Mouse (Mus musculus) Patski (cell line): ENCODE results near the gene Gabbr2. TPM values are rescaled to one million over a fixed set of nuclear protein-coding genes. Genes with fewer than 3 reads are reported as not detected.

Experiments used
- ATAC-seq: fragments of 100-300 bp; one replicate; pipeline ENCODE4 v1.8.0; 2021
- CTCF ChIA-PET: fragments of 350-600 bp; sonication (Branson Sonifier 250); formaldehyde crosslinking; loops from one replicate; lab custom pipeline; 2022; ENCODE audit warnings: inconsistent platforms; lab: Charles Lee
- POLR2A ChIA-PET: fragments of 350-600 bp; sonication (Branson Sonifier 250); formaldehyde crosslinking; loops from one replicate; lab custom pipeline; 2022; ENCODE audit warnings: antibody characterized with exemption, inconsistent platforms; lab: Charles Lee
- DNase-seq: peaks from one replicate; pipeline ENCODE4 v3.0.0-alpha.2; 2011; ENCODE audit warnings: low read depth, low spot score
- H3K27me3 ChIP-seq: fragments of 371-371 bp; one replicate; pipeline ENCODE4 v1.5.1; 2021
- CTCF ChIP-seq: fragments of 100-300 bp; IDR thresholded peaks from one replicate; pipeline ENCODE4 v1.5.1; 2021
- in situ Hi-C: fragments of 300-500 bp; cut with MboI; formaldehyde crosslinking; loops from 3 replicates; pipeline ENCODE4 v1.11.1; 2018; ENCODE audit warnings: low pct_unique_long_range_greater_than_20kb, mixed read lengths
- polyA plus RNA-seq: library from polyadenylated mRNA; unstranded; gene quantifications from one replicate; pipeline ENCODE4 v1.2.3, GENCODE M21; 2021

Gabbr2 gene
- polyA plus RNA-seq, 1 experiment from 2014 or later: not detected

GRCm38 (mm10) chr4:46961403-46961802 is 30.3 kb downstream of the Gabbr2 start:
- in situ Hi-C loops: no loop called here
- ChIA-PET POLR2A (no interaction called here), CTCF (interaction anchor here (0.7 kb wide), 1 partner anchor 114 kb away, joined by 3 read pairs; no protein-coding TSS in a partner anchor)
- TF ChIP-seq CTCF: no peak
- H3K27me3 ChIP-seq: peaks cover 14% of the 10 kb centered on the region
- ATAC-seq (no peak), DNase-seq (no peak)

- POLR2A ChIA-PET: no interaction called here
- in situ Hi-C loops: no loop called here
- ATAC-seq: no peak
Observed at GRCm38 (mm10) chr4:46960208-46960607, 31.5 kb downstream of the Gabbr2 start.

GRCm38 (mm10) chr4:46959776-46960175 is 31.9 kb downstream of the Gabbr2 start:
- DNase-seq (no peak), ATAC-seq (no peak)
- no peak for TF ChIP-seq CTCF
- ChIA-PET POLR2A (no interaction called here), CTCF (no interaction called here)
- in situ Hi-C loops: no loop called here
- H3K27me3 ChIP-seq: peaks cover 17% of the 10 kb centered on the region

More at GRCm38 (mm10) chr4:46960208-46960607, 31.5 kb downstream of the Gabbr2 start:
- H3K27me3 ChIP-seq: peaks cover 14% of the 10 kb centered on the region
- CTCF ChIA-PET: no interaction called here
- no peak for TF ChIP-seq CTCF
- DNase-seq: no peak

GRCm38 (mm10) chr4:46957955-46958354 is 33.7 kb downstream of the Gabbr2 start:
- peaks cover 19% of the 10 kb centered on the region for H3K27me3 ChIP-seq
- POLR2A ChIA-PET: no interaction called here
- in situ Hi-C loops: no loop called here
- no peak for ATAC-seq
- TF ChIP-seq CTCF: no peak
- DNase-seq: no peak
- CTCF ChIA-PET: interaction anchor here (0.7 kb wide), 1 partner anchor 11 kb away, joined by 3 read pairs; no protein-coding TSS in a partner anchor

- ATAC-seq: no peak
- DNase-seq: no peak
- peaks cover 19% of the 10 kb centered on the region for H3K27me3 ChIP-seq
- TF ChIP-seq CTCF: no peak
- in situ Hi-C loops: no loop called here
- CTCF ChIA-PET: no interaction called here
- POLR2A ChIA-PET: no interaction called here
Observed at GRCm38 (mm10) chr4:46956966-46957365, 34.7 kb downstream of the Gabbr2 start.

- DNase-seq (no peak), ATAC-seq (no peak)
- in situ Hi-C loops: no loop called here
- POLR2A ChIA-PET: no interaction called here
- H3K27me3 ChIP-seq: peaks cover 5% of the 10 kb centered on the region
- CTCF ChIA-PET: no interaction called here
- no peak for TF ChIP-seq CTCF
Observed at GRCm38 (mm10) chr4:46953021-46953420, 38.7 kb downstream of the Gabbr2 start.

GRCm38 (mm10) chr4:46952562-46952961 is 39.1 kb downstream of the Gabbr2 start:
- peaks cover 5% of the 10 kb centered on the region for H3K27me3 ChIP-seq
- no peak for TF ChIP-seq CTCF
- in situ Hi-C loops: no loop called here
- POLR2A ChIA-PET: no interaction called here
- DNase-seq: no peak
- no peak for ATAC-seq
- CTCF ChIA-PET: no interaction called here

- POLR2A ChIA-PET: no interaction called here
- ATAC-seq (no peak), DNase-seq (no peak)
- no peak for TF ChIP-seq CTCF
- peaks cover 4% of the 10 kb centered on the region for H3K27me3 ChIP-seq
- in situ Hi-C loops: no loop called here
- CTCF ChIA-PET: no interaction called here
Observed at GRCm38 (mm10) chr4:46934291-46934690, 57.4 kb downstream of the Gabbr2 start.

- ATAC-seq (no peak), DNase-seq (no peak)
- TF ChIP-seq CTCF: no peak
- in situ Hi-C loops: no loop called here
- H3K27me3 ChIP-seq: peaks cover 4% of the 10 kb centered on the region
- ChIA-PET CTCF (no interaction called here), POLR2A (no interaction called here)
Observed at GRCm38 (mm10) chr4:46933590-46933989, 58.1 kb downstream of the Gabbr2 start.

GRCm38 (mm10) chr4:46931706-46932397 is 59.8 kb downstream of the Gabbr2 start:
- POLR2A ChIA-PET: no interaction called here
- DNase-seq: no peak
- in situ Hi-C loops: no loop called here
- no peak for ATAC-seq
- TF ChIP-seq CTCF: no peak
- H3K27me3 ChIP-seq: peaks cover 4% of the 10 kb centered on the region
- CTCF ChIA-PET: no interaction called here

GRCm38 (mm10) chr4:46928112-46928511 is 63.6 kb downstream of the Gabbr2 start:
- TF ChIP-seq CTCF: no peak
- DNase-seq (no peak), ATAC-seq (no peak)
- in situ Hi-C loops: no loop called here
- no peaks in the 10 kb centered on the region for H3K27me3 ChIP-seq
- CTCF ChIA-PET: no interaction called here
- POLR2A ChIA-PET: no interaction called here
